ENCODE assay signal across 9 mouse cellular contexts in the genomic region with DNA sequence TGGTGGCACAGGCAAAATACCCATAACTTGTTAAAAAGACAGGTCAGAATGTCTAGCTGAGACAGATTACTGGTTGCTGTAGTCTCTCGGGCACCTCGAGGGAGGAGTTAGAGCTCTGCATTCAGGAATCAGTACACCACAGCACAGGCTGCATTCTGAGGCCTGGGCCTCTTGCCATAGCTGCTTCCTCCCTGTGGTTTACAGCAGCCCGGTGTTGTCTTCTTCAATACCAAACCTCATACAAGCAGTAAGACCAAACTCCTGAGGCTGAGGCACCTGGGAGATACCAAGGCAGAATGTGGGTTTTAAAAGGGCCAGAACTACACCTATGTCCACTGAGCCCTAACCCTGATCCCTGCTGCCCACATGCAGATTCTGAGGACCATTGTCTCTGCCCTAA. TPM values are rescaled to one million over a fixed set of nuclear protein-coding genes. Genes with fewer than 3 reads are reported as not detected.
A peak's percentile ranks its signal among the peaks of the same experiment; 100 is the strongest.
DNase-seq lines count a peak whose midpoint lies in the region; ATAC-seq and TF ChIP-seq lines count a peak whose summit lies in the region.
"Had no signal": no experiment of that assay in that cellular context is flagged by ENCODE, and none has a peak within 500 bp of the region (broad histone marks: within the 10 kb centered on the region; RNA-seq: fewer than 3 reads in every experiment).

No protein-coding gene starts in this region.

- no peak overlapping the region for H3K27ac ChIP-seq in kidney, adult 2 months (ENCODE audit: insufficient read depth, low read depth, low read length)
- H3K27ac ChIP-seq in kidney, embryonic 15.5 days: no peak overlapping the region
- peak overlapping the region; percentile 91 for H3K27ac ChIP-seq in embryonic facial prominence, embryonic 13.5 days
- H3K27ac ChIP-seq: liver, embryonic 15.5 days had no signal

- peaks cover 7% of the 10 kb centered on the region for H3K4me1 ChIP-seq in kidney, adult 2 months (ENCODE audit: control insufficient read depth, insufficient read depth, low read length)
- H3K4me1 ChIP-seq in kidney, embryonic 15.5 days: peaks cover 38% of the 10 kb centered on the region
- peaks cover 49% of the 10 kb centered on the region for H3K4me1 ChIP-seq in embryonic facial prominence, embryonic 13.5 days

- H3K9ac ChIP-seq in kidney, embryonic 15.5 days: no peak overlapping the region
- H3K9ac ChIP-seq in embryonic facial prominence, embryonic 13.5 days: peak overlapping the region; percentile 95
- H3K9ac ChIP-seq: liver, embryonic 15.5 days had no signal

- TF ChIP-seq POLR2A in kidney, adult 2 months (IDR thresholded peaks at IDR 0.05; ENCODE audit: low read depth, low read length): no peak

- peaks cover 5% of the 10 kb centered on the region for H3K36me3 ChIP-seq in kidney, adult 2 months (ENCODE audit: control insufficient read depth, insufficient read depth, low read length)
- peaks cover 50% of the 10 kb centered on the region for H3K36me3 ChIP-seq in kidney, embryonic 15.5 days
- peaks cover 45% of the 10 kb centered on the region for H3K36me3 ChIP-seq in embryonic facial prominence, embryonic 13.5 days

- H3K9me3 ChIP-seq in kidney, embryonic 15.5 days (replicated peaks): no peaks in the 10 kb centered on the region
- no peaks in the 10 kb centered on the region for H3K9me3 ChIP-seq in embryonic facial prominence, embryonic 13.5 days
- H3K9me3 ChIP-seq: heart, embryonic 12.5 days; liver, embryonic 15.5 days had no signal

- DNase-seq in kidney, adult 2 months: peak; percentile 17
- DNase-seq in Muller cell, postnatal 12 days (ENCODE audit: inconsistent ontology term): peak; percentile 52
- DNase-seq in left cerebral cortex, postnatal 25 days (ENCODE audit: low spot score in 2 of 2): no peak
- no peak for DNase-seq in frontal cortex, postnatal 14 days (ENCODE audit: low spot score in 2 of 2)

- no peak for TF ChIP-seq CTCF in kidney, adult 2 months (conservative IDR thresholded peaks at IDR 0.05; ENCODE audit: insufficient read depth, insufficient read length, low read depth, low read length)

- no peak overlapping the region for H3K4me2 ChIP-seq in kidney, embryonic 15.5 days
- H3K4me2 ChIP-seq in embryonic facial prominence, embryonic 13.5 days: peak overlapping the region; percentile 76
- H3K4me2 ChIP-seq: liver, embryonic 15.5 days had no signal

- 45% methylated on average over 3 of the region's 3 CpGs for WGBS in kidney, adult 2 months
- WGBS in kidney, embryonic 15.5 days: 60% methylated on average over 3 of the region's 3 CpGs
- 27% methylated on average over 3 of the region's 3 CpGs for WGBS in embryonic facial prominence, embryonic 13.5 days

- intact Hi-C loops in left cerebral cortex, postnatal 25 days (cut with DNase I): no loop called here

- ATAC-seq in kidney, embryonic 15.5 days (replicated peaks; ENCODE audit: low FRiP score): no peak
- ATAC-seq in embryonic facial prominence, embryonic 13.5 days (ENCODE audit: insufficient number of reproducible peaks, insufficient read depth, low FRiP score, low TSS enrichment, low read depth): no peak
- peak; percentile 54 for ATAC-seq in megakaryocyte progenitor cell, adult 5-6 weeks (replicated peaks; ENCODE audit: poor library complexity)

- H3K27me3 ChIP-seq in kidney, adult 2 months (replicated peaks; ENCODE audit: control insufficient read depth, insufficient read depth, low read length): no peaks in the 10 kb centered on the region
- no peaks in the 10 kb centered on the region for H3K27me3 ChIP-seq in kidney, embryonic 15.5 days
- H3K27me3 ChIP-seq in embryonic facial prominence, embryonic 13.5 days: no peaks in the 10 kb centered on the region
- H3K27me3 ChIP-seq: heart, embryonic 12.5 days had no signal

- H3K4me3 ChIP-seq in kidney, adult 2 months (ENCODE audit: insufficient read depth, low read depth, low read length): no peak overlapping the region
- H3K4me3 ChIP-seq in kidney, embryonic 15.5 days (replicated peaks): no peak overlapping the region
- H3K4me3 ChIP-seq in embryonic facial prominence, embryonic 13.5 days: peak overlapping the region; percentile 87; the same call in 1 of the 2 replicates
- H3K4me3 ChIP-seq: liver, embryonic 15.5 days had no signal

RNA-seq across cellular contexts. Expression of a gene that starts 1.7 kb away (rescaled TPM):
- 25.4 and 29.5 TPM in 2 replicates for polyA plus RNA-seq in kidney, adult 2 months (2012; rRNA removed)
- polyA plus RNA-seq in kidney, embryonic 15.5 days (2015; fragmentation: Nextera tagmentation; extraction: Ambion mirVana): 12.8 and 15.3 TPM in 2 replicates
- 14.0 and 16.5 TPM in 2 replicates for polyA plus RNA-seq in embryonic facial prominence, embryonic 13.5 days (2015; fragmentation: Nextera tagmentation; extraction: Ambion mirVana)
- 0.05 and 0.62 TPM in 2 replicates for total RNA-seq in megakaryocyte progenitor cell, adult 5-6 weeks (2015)
- total RNA-seq in megakaryocyte progenitor cell, adult 5-6 weeks (2017): 0.24 TPM in 1 of 2 replicates, not detected in the other
- 100 to 1,000 TPM; 108 to 115 TPM for total RNA-seq in left cerebral cortex, postnatal 25 days (2021)

RNA-seq across cellular contexts. Expression of a gene that starts 20.0 kb away (rescaled TPM):
- 1.6 TPM in 1 of 2 replicates, not detected in the other for polyA plus RNA-seq in kidney, adult 2 months (2012; rRNA removed)
- polyA plus RNA-seq in kidney, embryonic 15.5 days (2015; fragmentation: Nextera tagmentation; extraction: Ambion mirVana): 1.8 and 2.9 TPM in 2 replicates
- 1.1 and 1.2 TPM in 2 replicates for polyA plus RNA-seq in embryonic facial prominence, embryonic 13.5 days (2015; fragmentation: Nextera tagmentation; extraction: Ambion mirVana)
- total RNA-seq in megakaryocyte progenitor cell, adult 5-6 weeks (2015): not detected in 2 replicates
- total RNA-seq in megakaryocyte progenitor cell, adult 5-6 weeks (2017): 0.17 TPM in 1 of 2 replicates, not detected in the other
- 1 to 10 TPM; 4.9 to 5.5 TPM for total RNA-seq in left cerebral cortex, postnatal 25 days (2021)

RNA-seq across cellular contexts. Expression of a gene that starts 34.9 kb away (rescaled TPM):
- 19.1 and 22.5 TPM in 2 replicates for polyA plus RNA-seq in kidney, adult 2 months (2012; rRNA removed)
- 0.69 and 0.80 TPM in 2 replicates for polyA plus RNA-seq in kidney, embryonic 15.5 days (2015; fragmentation: Nextera tagmentation; extraction: Ambion mirVana)
- 0.20 TPM in 1 of 2 replicates, not detected in the other for polyA plus RNA-seq in embryonic facial prominence, embryonic 13.5 days (2015; fragmentation: Nextera tagmentation; extraction: Ambion mirVana)
- not detected in 2 replicates for total RNA-seq in megakaryocyte progenitor cell, adult 5-6 weeks (2015)
- total RNA-seq in megakaryocyte progenitor cell, adult 5-6 weeks (2017): not detected in 2 replicates
- total RNA-seq in left cerebral cortex, postnatal 25 days (2021): 10 to 100 TPM; 16.1 to 18.8 TPM

RNA-seq across cellular contexts. Expression of a gene that starts 38.5 kb away (rescaled TPM):
- polyA plus RNA-seq in kidney, adult 2 months (2012; rRNA removed): 24.8 and 28.5 TPM in 2 replicates
- 59.6 and 67.8 TPM in 2 replicates for polyA plus RNA-seq in kidney, embryonic 15.5 days (2015; fragmentation: Nextera tagmentation; extraction: Ambion mirVana)
- polyA plus RNA-seq in embryonic facial prominence, embryonic 13.5 days (2015; fragmentation: Nextera tagmentation; extraction: Ambion mirVana): 70.1 and 84.9 TPM in 2 replicates
- 92.4 and 140 TPM in 2 replicates for total RNA-seq in megakaryocyte progenitor cell, adult 5-6 weeks (2015)
- 100.0 and 142 TPM in 2 replicates for total RNA-seq in megakaryocyte progenitor cell, adult 5-6 weeks (2017)
- total RNA-seq in left cerebral cortex, postnatal 25 days (2021): 100 to 1,000 TPM in 1 of 2 experiments, 10 to 100 TPM in 1; 95.5 to 124 TPM

RNA-seq across cellular contexts. Expression of a gene that starts 47.3 kb away (rescaled TPM):
- polyA plus RNA-seq in kidney, adult 2 months (2012; rRNA removed): 52.4 and 61.5 TPM in 2 replicates
- polyA plus RNA-seq in kidney, embryonic 15.5 days (2015; fragmentation: Nextera tagmentation; extraction: Ambion mirVana): 113 and 128 TPM in 2 replicates
- polyA plus RNA-seq in embryonic facial prominence, embryonic 13.5 days (2015; fragmentation: Nextera tagmentation; extraction: Ambion mirVana): 115 and 129 TPM in 2 replicates
- total RNA-seq in megakaryocyte progenitor cell, adult 5-6 weeks (2015): 43.7 and 71.4 TPM in 2 replicates
- total RNA-seq in megakaryocyte progenitor cell, adult 5-6 weeks (2017): 39.8 and 59.3 TPM in 2 replicates
- total RNA-seq in left cerebral cortex, postnatal 25 days (2021): 10 to 100 TPM; 79.0 to 92.0 TPM

Comparison
In these comparisons a context has a peak if more than half of its experiments do, and no peak if none do; other contexts are left out.
1. RNA of a gene that starts 34.9 kb away (polyA plus RNA-seq): 19.1 to 22.5 TPM in kidney, adult 2 months; 0.69 to 0.80 TPM in kidney, embryonic 15.5 days and 0.20 TPM in embryonic facial prominence, embryonic 13.5 days; every median in the first group is over 10 times any median in the second.
2. DNase-seq: peak in kidney, adult 2 months (single experiment) and Muller cell, postnatal 12 days (single experiment); none in left cerebral cortex, postnatal 25 days (0 of 2) and frontal cortex, postnatal 14 days (0 of 2).